Comparison of ENCODE assay signal across 8 mouse cellular contexts in genomic region chr1:136626141-136626540, GRCm38 (mm10). TPM values are rescaled to one million over a fixed set of nuclear protein-coding genes. Genes with fewer than 3 reads are reported as not detected.
DNase-seq lines count a peak whose midpoint lies in the region; ATAC-seq and TF ChIP-seq lines count a peak whose summit lies in the region.

No protein-coding gene starts in this region.

- H3K4me3 ChIP-seq in testis, adult 2 months (ENCODE audit: control insufficient read depth, low read depth, low read length), result peak overlapping the region; percentile 94
- peak overlapping the region; percentile 96 for H3K4me3 ChIP-seq in liver, embryonic 12.5 days

- WGBS in liver, embryonic 12.5 days (ENCODE audit: insufficient replicate concordance), result 80% methylated on average over 7 of the region's 7 CpGs

- no peak overlapping the region for H3K27ac ChIP-seq in testis, adult 2 months (ENCODE audit: control insufficient read depth, insufficient read depth, low read depth, low read length)
- H3K27ac ChIP-seq in liver, embryonic 12.5 days, result no peak overlapping the region

- no peak for TF ChIP-seq POLR2A in testis, adult 2 months (IDR thresholded peaks at IDR 0.05; ENCODE audit: control insufficient read depth, low read depth, low read length)

- H3K4me1 ChIP-seq in testis, adult 2 months (ENCODE audit: control insufficient read depth, insufficient read depth, low read length), result peaks cover 8% of the 10 kb centered on the region
- peaks cover 43% of the 10 kb centered on the region for H3K4me1 ChIP-seq in liver, embryonic 12.5 days

- TF ChIP-seq CTCF in testis, adult 2 months (IDR thresholded peaks at IDR 0.05; ENCODE audit: control insufficient read depth, insufficient read depth, insufficient replicate concordance, low read depth, low read length), result no peak

- H3K4me2 ChIP-seq in liver, embryonic 12.5 days, result peak overlapping the region; percentile 96

- peak overlapping the region; percentile 93; the same call in 1 of the 2 replicates for H3K9ac ChIP-seq in liver, embryonic 12.5 days

- ATAC-seq in liver, embryonic 12.5 days, result no peak

- peak; percentile 46 for DNase-seq in cerebellum, adult 9-10 months
- DNase-seq in cerebellum, adult 9-11 months, result no peak
- DNase-seq in testis, postnatal 14 days (ENCODE audit: low spot score), result no peak
- DNase-seq in embryo, embryonic 9.5 days (ENCODE audit: extremely low spot score), result no peak
- no peak for DNase-seq in gastrocnemius, postnatal 10 days
- DNase-seq in left cerebral cortex, adult 8-10 months (ENCODE audit: low spot score in 2 of 2), result no peak

- H3K36me3 ChIP-seq in testis, adult 2 months (ENCODE audit: control insufficient read depth, insufficient read depth, low read length), result no peaks in the 10 kb centered on the region; the same call in 1 of the 2 replicates
- H3K36me3 ChIP-seq in liver, embryonic 12.5 days, result peaks cover 25% of the 10 kb centered on the region

- no peaks in the 10 kb centered on the region for H3K9me3 ChIP-seq in liver, embryonic 12.5 days (replicated peaks)

- H3K27me3 ChIP-seq in testis, adult 2 months (ENCODE audit: control insufficient read depth, insufficient read depth, low read length), result no peaks in the 10 kb centered on the region
- H3K27me3 ChIP-seq in liver, embryonic 12.5 days (replicated peaks), result no peaks in the 10 kb centered on the region

RNA-seq across cellular contexts. Expression of gene Zfp281, which starts 1.4 kb away (rescaled TPM):
- polyA plus RNA-seq in testis, adult 2 months (2012; rRNA removed), result 2.0 and 2.3 TPM in 2 replicates
- 11.9 and 12.3 TPM in 2 replicates for polyA plus RNA-seq in liver, embryonic 12.5 days (2016; fragmentation: Nextera tagmentation; extraction: Ambion mirVana)
- total RNA-seq in gastrocnemius, postnatal 10 days (2021), result 10 to 100 TPM in 1 of 2 experiments, 1 to 10 TPM in 1; 8.7 to 10.3 TPM
- total RNA-seq in left cerebral cortex, adult 8-10 months (2022), result 10 to 100 TPM; 33.5 to 34.4 (median 33.7) TPM
